Mouse (Mus musculus): ENCODE measurements around the gene Myo9b.
"Not testable (repeated sequence)": the region's sequence is repeated elsewhere in the genome, so short reads cannot be mapped to it uniquely, and the experiment has no call there.

The Myo9b gene

GRCm38 (mm10) chr8:71296188-71296621, 23.7 kb downstream of the Myo9b start:
- no peak for DNase-seq (ENCODE audit: low read depth, low spot score)

GRCm38 (mm10) chr8:71296784-71297183, 24.3 kb downstream of the Myo9b start:
- DNase-seq (ENCODE audit: low read depth, low spot score), result no peak

GRCm38 (mm10) chr8:71297439-71297838, 24.9 kb downstream of the Myo9b start:
- DNase-seq (ENCODE audit: low read depth, low spot score), result no peak

GRCm38 (mm10) chr8:71299716-71300115, 27.2 kb downstream of the Myo9b start:
- no peak for DNase-seq (ENCODE audit: low read depth, low spot score)

- DNase-seq (ENCODE audit: low read depth, low spot score), result no peak
Measured at GRCm38 (mm10) chr8:71302788-71303187, 30.3 kb downstream of the Myo9b start.

GRCm38 (mm10) chr8:71303632-71304031, 31.1 kb downstream of the Myo9b start:
- no peak for DNase-seq (ENCODE audit: low read depth, low spot score)

GRCm38 (mm10) chr8:71305988-71306387, 33.5 kb downstream of the Myo9b start:
- DNase-seq (ENCODE audit: low read depth, low spot score), result peak; percentile 23

GRCm38 (mm10) chr8:71307371-71307770, 34.9 kb downstream of the Myo9b start:
- no peak for DNase-seq (ENCODE audit: low read depth, low spot score)

GRCm38 (mm10) chr8:71307913-71308312, 35.4 kb downstream of the Myo9b start:
- no peak for DNase-seq (ENCODE audit: low read depth, low spot score)

GRCm38 (mm10) chr8:71310446-71310845, 37.9 kb downstream of the Myo9b start:
- peak; percentile 47 for DNase-seq (ENCODE audit: low read depth, low spot score)

- no peak for DNase-seq (ENCODE audit: low read depth, low spot score)
Measured at GRCm38 (mm10) chr8:71312700-71313099, 40.2 kb downstream of the Myo9b start.

- no peak for DNase-seq (ENCODE audit: low read depth, low spot score)
Measured at GRCm38 (mm10) chr8:71313951-71314350, 41.4 kb downstream of the Myo9b start.

GRCm38 (mm10) chr8:71315972-71316371, 43.5 kb downstream of the Myo9b start:
- no peak for DNase-seq (ENCODE audit: low read depth, low spot score)

GRCm38 (mm10) chr8:71316486-71317031, 44.0 kb downstream of the Myo9b start:
- no peak for DNase-seq (ENCODE audit: low read depth, low spot score)

- DNase-seq (ENCODE audit: low read depth, low spot score), result not testable (repeated sequence)
Measured at GRCm38 (mm10) chr8:71318610-71319009, 46.1 kb downstream of the Myo9b start.

GRCm38 (mm10) chr8:71319760-71320159, 47.2 kb downstream of the Myo9b start:
- not testable (repeated sequence) for DNase-seq (ENCODE audit: low read depth, low spot score)

GRCm38 (mm10) chr8:71322939-71323338, 50.4 kb downstream of the Myo9b start:
- no peak for DNase-seq (ENCODE audit: low read depth, low spot score)

GRCm38 (mm10) chr8:71324848-71325247, 52.3 kb downstream of the Myo9b start:
- peak; percentile 63 for DNase-seq (ENCODE audit: low read depth, low spot score)

GRCm38 (mm10) chr8:71337834-71338233, 65.3 kb downstream of the Myo9b start:
- not testable (repeated sequence) for DNase-seq (ENCODE audit: low read depth, low spot score)

GRCm38 (mm10) chr8:71340625-71341024, 68.1 kb downstream of the Myo9b start:
- DNase-seq (ENCODE audit: low read depth, low spot score), result peak; percentile 45

GRCm38 (mm10) chr8:71346581-71346980, 74.1 kb downstream of the Myo9b start:
- no peak for DNase-seq (ENCODE audit: low read depth, low spot score)

GRCm38 (mm10) chr8:71351117-71351516, 78.6 kb downstream of the Myo9b start:
- DNase-seq (ENCODE audit: low read depth, low spot score), result no peak

GRCm38 (mm10) chr8:71351520-71351919, 79.0 kb downstream of the Myo9b start:
- DNase-seq (ENCODE audit: low read depth, low spot score), result no peak

- DNase-seq (ENCODE audit: low read depth, low spot score), result peak; percentile 52
Measured at GRCm38 (mm10) chr8:71358026-71358425, 85.5 kb downstream of the Myo9b start.

Measured in R1 (cell line).